ENCODE assay signal across 9 mouse cellular contexts in the genomic region with DNA sequence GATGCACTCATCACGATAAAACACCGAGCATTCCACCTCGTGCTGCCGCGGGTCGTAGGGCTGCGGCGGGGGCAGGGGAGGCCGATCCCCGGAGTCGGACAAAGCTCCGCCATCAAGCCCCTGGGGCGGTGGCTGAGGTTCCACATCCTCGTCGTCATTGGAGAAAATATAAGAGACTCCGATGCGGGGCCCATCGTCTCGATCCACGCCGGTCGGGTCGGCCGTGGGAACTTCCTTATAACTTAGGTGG. TPM values are rescaled to one million over a fixed set of nuclear protein-coding genes. Genes with fewer than 3 reads are reported as not detected.
DNase-seq lines count a peak whose midpoint lies in the region; ATAC-seq and TF ChIP-seq lines count a peak whose summit lies in the region.
"Had no signal": no experiment of that assay in that cellular context is flagged by ENCODE, and none has a peak within 500 bp of the region (broad histone marks: within the 10 kb centered on the region; RNA-seq: fewer than 3 reads in every experiment).

No protein-coding gene starts in this region.

- H3K36me3 ChIP-seq in hindbrain, embryonic 14.5 days (replicated peaks; ENCODE audit: control insufficient read depth, insufficient read depth), result no peaks in the 10 kb centered on the region

- peak overlapping the region; percentile 69 for H3K9ac ChIP-seq in hindbrain, embryonic 14.5 days

- H3K4me2 ChIP-seq in hindbrain, embryonic 14.5 days (replicated peaks), result peak overlapping the region; percentile 91

- under 1% methylated on average over 24 of the region's 24 CpGs for WGBS in hindbrain, embryonic 14.5 days

- no peak for TF ChIP-seq POLR2A in embryonic fibroblast, embryonic 13.5 days (IDR thresholded peaks at IDR 0.05; ENCODE audit: low read depth, low read length)

- peak overlapping the region; percentile 87 for H3K4me3 ChIP-seq in embryonic fibroblast, embryonic 13.5 days (ENCODE audit: insufficient read depth, low read length)
- peak overlapping the region; percentile 55 for H3K4me3 ChIP-seq in hindbrain, embryonic 14.5 days (replicated peaks; ENCODE audit: low read length)

- no peaks in the 10 kb centered on the region for H3K27me3 ChIP-seq in hindbrain, embryonic 14.5 days (ENCODE audit: control insufficient read depth, insufficient read depth, low read length)
- H3K27me3 ChIP-seq: Patski had no signal

- H3K9me3 ChIP-seq in hindbrain, embryonic 14.5 days (ENCODE audit: control insufficient read depth, low read length), result no peaks in the 10 kb centered on the region

- ATAC-seq in CD4-positive, CD25-positive, alpha-beta regulatory T cell, adult 4 months, result peak; percentile 6
- no peak for ATAC-seq in hindbrain, embryonic 14.5 days (ENCODE audit: low FRiP score)
- peak; percentile 22 for ATAC-seq in megakaryocyte, adult 5-6 weeks (ENCODE audit: poor library complexity, severe bottlenecking)

- peak; percentile 53 for DNase-seq in kidney, adult 11 months
- no peak for DNase-seq in kidney, adult 9 months
- DNase-seq in hindbrain, embryonic 14.5 days (ENCODE audit: low spot score), result no peak
- no peak for DNase-seq in testis, postnatal 14 days (ENCODE audit: low spot score)
- no peak for DNase-seq in cerebellum, adult 11-12 months

- TF ChIP-seq CTCF in embryonic fibroblast, embryonic 13.5 days (IDR thresholded peaks at IDR 0.05; ENCODE audit: borderline replicate concordance, insufficient read depth, low read length), result no peak

- 0 out of 2 replicates have a peak, but pooled peaks cover 4% of the 10 kb centered on the region for H3K4me1 ChIP-seq in embryonic fibroblast, embryonic 13.5 days (ENCODE audit: control insufficient read depth, insufficient read depth, low read length)
- H3K4me1 ChIP-seq in hindbrain, embryonic 14.5 days (replicated peaks; ENCODE audit: control insufficient read depth, insufficient read depth, low read length), result peaks cover 8% of the 10 kb centered on the region

- H3K27ac ChIP-seq in embryonic fibroblast, embryonic 13.5 days (ENCODE audit: insufficient read depth, low read length), result peak overlapping the region; percentile 29; the same call in 1 of the 2 replicates
- no peak overlapping the region; the same call in 1 of the 2 replicates for H3K27ac ChIP-seq in hindbrain, embryonic 14.5 days

RNA-seq across cellular contexts. Expression of gene Fam84b, which starts 30.0 kb away (rescaled TPM):
- 1 to 10 TPM; 1.7 to 2.2 TPM for polyA plus RNA-seq in CD4-positive, CD25-positive, alpha-beta regulatory T cell, adult 4 months (2017; shearing (Covaris generic))
- 12.1 and 18.2 TPM in 2 replicates for polyA plus RNA-seq in embryonic fibroblast, embryonic 13.5 days (2011; ENCODE audit: insufficient read length, low read depth, missing spikeins)
- polyA plus RNA-seq in hindbrain, embryonic 14.5 days (2014; fragmentation: Nextera tagmentation; extraction: Ambion mirVana), result 15.1 and 18.3 TPM in 2 replicates
- total RNA-seq in megakaryocyte, adult 5-6 weeks (2015), result 4.1 and 4.6 TPM in 2 replicates
- total RNA-seq in megakaryocyte, adult 5-6 weeks (2017), result 3.2 and 3.9 TPM in 2 replicates
